Mouse (Mus musculus): ENCODE measurements around the gene Slit3. TPM values are rescaled to one million over a fixed set of nuclear protein-coding genes. Genes with fewer than 3 reads are reported as not detected.

Slit3 gene
- total RNA-seq, 2 experiments from 2014 or later: 28.7 to 31.3 TPM

DNA sequence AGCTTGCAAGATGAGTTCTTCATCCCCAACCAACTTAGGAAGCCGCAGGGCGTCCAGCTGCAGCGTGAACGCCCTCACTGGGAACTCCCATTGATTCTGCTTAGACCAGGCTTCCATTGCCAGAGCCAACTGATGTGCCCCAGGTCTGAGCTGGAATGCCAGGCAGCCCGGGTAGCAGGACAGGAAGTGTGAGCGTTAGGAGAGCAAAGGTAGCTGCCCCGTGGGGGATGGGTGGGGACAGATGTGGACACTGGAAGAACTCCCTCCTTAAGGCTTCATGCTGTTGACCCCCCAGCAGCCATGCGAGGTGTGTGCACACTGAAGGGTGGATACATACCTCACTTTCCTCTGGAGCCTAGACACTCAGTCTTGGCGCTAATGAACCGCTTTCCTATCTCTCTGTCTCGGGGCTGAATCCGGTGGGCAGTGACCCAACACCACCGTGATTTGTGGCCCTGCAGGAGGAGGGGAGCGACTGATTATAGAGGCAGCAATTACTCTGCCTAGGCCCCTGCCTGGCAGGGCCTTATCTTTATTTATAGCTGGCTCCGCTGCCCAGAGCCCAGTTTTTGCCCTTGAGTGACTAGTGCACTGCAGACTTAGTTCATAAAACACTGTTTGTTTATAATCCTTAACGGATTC lies 157.2 kb downstream of the Slit3 start:
- peak; percentile 54 for DNase-seq

GRCm38 (mm10) chr11:35280826-35281225 lies 159.8 kb downstream of the Slit3 start:
- DNase-seq: no peak

- no peak for DNase-seq
Observed at GRCm38 (mm10) chr11:35282001-35282632, 161.1 kb downstream of the Slit3 start.

- DNase-seq: peak; percentile 19
Observed at GRCm38 (mm10) chr11:35282825-35283571, 162.0 kb downstream of the Slit3 start.

GRCm38 (mm10) chr11:35283767-35284166 lies 162.7 kb downstream of the Slit3 start:
- peak; percentile 27 for DNase-seq

DNA sequence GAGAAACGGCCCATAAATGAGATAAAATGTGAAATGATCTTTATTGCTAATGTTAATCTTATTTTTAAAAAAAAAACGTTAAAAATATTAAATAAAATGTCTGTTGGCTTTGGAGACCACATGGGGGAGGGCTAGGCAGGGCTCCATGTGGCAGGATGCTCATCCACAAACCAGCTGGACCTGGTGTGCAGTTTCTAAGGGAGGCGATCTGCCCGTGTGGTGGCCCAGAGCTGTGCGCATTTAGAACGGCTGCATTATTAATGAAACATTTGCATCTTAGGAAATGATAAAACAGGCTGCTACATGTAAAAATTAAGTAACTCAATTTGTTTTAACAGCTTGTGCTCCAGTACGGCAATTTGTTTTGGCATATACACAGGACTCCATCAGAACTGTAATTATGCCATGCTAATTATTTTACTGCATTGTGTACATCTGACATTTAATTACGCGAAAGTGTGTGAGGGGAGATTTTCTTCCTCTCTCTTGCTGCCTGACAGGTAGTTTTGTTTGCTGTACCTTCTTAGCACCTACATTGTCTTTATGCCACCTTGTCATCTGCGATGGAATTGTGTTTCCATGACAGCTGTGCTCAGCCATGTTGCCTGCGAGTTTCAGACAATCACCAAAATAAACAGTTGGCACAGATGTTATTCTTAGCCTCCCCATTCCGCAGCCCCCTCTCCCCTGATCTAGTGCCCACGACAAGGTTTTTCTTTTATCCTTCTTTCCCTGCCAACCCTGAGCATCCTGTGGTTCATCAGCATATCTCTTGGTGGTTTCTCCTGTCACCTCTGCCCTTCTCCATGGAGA lies 165.8 kb downstream of the Slit3 start:
- DNase-seq: no peak

- no peak for DNase-seq
Observed at GRCm38 (mm10) chr11:35288056-35288455, 167.0 kb downstream of the Slit3 start.

- DNase-seq: no peak
Observed at GRCm38 (mm10) chr11:35288761-35289278, 167.8 kb downstream of the Slit3 start.

DNA sequence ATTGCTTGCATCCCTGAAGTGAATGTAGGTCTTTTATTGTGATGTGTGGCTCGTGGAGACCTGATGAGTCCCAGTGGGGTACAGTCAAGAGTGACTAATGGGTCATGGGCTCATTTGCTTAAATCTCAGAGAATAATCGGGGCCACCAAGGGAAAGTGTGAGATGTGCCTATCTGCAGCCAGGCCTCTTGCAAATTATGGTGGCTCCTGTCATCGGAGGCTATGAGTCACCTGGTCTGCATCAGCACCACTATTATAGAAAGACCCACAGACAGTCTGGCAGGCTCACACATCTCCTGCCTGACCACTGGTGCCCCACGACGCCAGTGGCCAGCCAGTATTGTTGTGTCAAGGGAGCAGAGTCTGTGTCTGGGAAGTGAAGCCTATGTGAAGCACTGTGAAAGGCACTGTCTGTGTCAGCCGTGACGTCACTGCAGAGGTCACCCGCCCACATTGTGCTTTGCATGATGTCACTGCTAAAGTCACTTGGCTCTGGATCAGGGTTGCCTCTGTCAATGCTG lies 171.3 kb downstream of the Slit3 start:
- no peak for DNase-seq

DNA sequence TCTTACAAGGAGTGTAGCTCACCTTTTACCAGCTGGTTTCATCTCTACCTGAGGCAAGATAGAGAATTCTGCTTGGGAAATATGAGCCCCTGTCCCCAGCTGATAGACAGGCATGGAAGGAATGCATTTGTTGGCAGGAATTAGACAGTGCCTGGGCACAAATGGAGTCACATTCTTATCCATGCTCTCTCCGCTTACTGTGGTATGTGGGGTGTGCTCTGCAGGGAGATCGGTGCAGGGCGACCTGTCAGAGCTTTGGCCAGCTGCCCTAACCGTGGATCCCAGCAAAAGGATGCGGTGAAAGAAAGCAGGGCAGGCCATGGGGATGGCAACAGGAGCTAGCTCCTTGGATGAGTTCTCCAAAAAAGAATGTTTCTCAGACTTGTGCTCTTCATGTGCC lies 172.2 kb downstream of the Slit3 start:
- DNase-seq: peak; percentile 79

- no peak for DNase-seq
Observed at GRCm38 (mm10) chr11:35294670-35295069, 173.6 kb downstream of the Slit3 start.

- no peak for DNase-seq
Observed at GRCm38 (mm10) chr11:35295162-35295799, 174.3 kb downstream of the Slit3 start.

DNA sequence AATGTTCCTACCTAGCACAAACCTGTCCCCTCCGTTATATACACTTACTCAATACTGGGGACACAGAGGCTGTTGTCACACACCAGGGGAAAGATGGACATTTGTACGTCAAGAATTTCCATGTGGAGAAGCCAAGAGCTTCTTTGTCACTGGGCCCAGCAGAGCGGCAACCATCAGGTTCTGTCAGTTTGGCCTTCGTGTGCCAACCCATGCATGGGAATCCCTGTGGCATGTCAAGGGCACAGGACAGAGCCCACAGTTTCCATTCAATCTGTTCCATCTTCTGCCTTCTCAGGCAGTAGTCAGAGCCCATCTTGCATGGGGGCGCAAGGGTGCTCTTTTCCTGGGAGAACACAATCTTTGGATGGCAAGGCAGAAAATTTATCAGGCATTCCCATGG lies 175.8 kb downstream of the Slit3 start:
- no peak for DNase-seq

DNA sequence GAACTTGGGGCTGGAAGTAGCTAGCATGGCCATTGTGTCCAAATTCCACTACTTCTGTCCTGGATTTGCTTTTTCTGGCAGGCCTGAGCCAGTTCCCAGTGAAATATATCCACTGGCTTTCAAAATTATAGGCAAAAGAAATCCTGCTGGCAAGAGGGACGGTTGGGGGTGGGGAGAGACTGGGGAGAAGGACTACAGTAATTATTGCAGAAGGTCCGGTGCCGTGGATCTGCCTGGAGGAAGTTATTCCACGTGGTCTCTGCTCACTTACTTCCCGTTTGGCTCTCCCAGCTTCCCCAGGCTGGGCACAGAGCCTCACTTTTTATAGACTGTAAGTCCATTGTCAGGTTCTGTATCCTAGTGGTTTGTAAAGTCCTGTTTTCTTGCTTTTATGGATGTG lies 176.3 kb downstream of the Slit3 start:
- peak; percentile 50 for DNase-seq

GRCm38 (mm10) chr11:35298526-35298925 lies 177.5 kb downstream of the Slit3 start:
- no peak for DNase-seq

DNA sequence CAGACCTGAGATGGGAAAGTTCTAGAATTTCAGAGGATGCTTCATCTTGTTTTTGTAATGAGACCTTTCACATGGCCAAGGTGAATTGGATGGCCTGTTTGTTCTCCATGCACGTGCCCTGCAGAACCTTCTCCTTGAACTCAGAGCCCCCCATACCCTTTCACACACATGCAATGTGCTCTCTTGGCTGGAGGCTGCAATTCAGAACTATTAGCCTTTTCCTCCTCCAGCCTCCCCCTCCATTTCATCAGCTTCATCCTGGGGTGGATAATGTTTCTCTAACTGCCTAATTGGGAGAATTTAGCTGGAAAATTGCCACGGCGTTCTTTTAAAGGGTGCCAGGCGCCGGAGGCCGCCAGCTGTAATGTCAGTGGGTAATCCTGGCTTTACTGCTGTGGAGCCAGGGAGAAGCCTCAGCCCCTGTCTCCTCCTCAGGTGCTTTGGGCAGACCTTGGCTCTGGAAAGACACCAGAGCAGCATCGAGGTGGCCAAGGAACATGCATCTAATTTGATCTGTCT lies 178.9 kb downstream of the Slit3 start:
- no peak for DNase-seq

DNA sequence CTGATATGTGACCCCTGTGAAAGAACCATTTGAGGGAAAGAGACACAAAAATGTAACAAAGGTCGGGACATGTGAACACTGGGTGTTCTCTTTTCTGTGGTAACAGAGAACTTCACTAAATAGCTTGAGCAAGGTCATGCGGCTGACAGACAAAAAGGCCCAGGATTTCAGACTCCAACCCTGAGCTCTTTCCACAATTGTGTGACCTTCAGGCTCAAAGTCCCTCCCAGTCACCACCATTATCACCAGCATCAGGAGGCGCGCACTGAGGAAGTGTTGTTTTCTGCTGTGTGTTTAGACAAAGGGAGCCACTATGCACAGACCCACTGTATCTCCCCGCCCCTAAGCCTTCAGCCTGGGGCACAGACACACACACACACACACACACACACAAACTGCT lies 181.2 kb downstream of the Slit3 start:
- no peak for DNase-seq

DNA sequence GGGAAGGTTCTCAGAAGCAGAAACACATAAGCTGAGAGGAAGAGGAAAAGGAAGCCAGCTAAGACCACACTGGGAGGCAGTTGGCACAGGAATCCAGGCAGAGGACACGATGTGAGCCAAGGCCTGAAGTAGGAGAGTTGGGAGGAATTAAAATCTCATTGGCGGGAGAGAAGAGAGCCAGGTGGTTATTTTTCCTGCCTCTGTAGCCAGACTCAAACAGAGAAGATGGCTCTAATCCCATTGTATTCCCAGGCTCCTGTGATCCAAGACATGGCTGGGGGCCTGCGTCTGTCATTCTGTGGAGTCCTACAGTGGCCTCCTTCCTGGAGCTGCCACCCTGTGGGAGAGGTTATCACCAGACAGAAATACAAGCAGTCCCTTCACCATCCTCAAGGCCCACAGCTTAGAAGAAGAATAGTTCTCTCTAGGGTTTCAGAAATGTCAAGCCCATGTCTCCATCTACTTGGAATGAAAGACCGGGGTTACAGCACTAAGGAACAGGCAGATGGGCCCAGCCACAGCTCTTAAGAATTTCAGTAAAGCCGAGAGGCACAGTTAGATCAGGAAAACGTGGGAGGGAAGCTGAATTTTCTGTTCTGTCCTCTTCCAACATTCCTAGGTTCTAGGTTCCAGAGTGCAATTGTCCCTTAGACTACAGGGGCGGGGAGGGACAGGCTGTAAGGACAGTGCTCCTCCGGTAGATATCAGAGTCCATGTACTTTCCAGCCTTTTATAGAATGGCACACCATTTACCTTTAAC lies 183.4 kb downstream of the Slit3 start:
- DNase-seq: no peak

- DNase-seq: no peak
Observed at GRCm38 (mm10) chr11:35305111-35305510, 184.1 kb downstream of the Slit3 start.

- no peak for DNase-seq
Observed at GRCm38 (mm10) chr11:35305910-35306309, 184.9 kb downstream of the Slit3 start.

DNA sequence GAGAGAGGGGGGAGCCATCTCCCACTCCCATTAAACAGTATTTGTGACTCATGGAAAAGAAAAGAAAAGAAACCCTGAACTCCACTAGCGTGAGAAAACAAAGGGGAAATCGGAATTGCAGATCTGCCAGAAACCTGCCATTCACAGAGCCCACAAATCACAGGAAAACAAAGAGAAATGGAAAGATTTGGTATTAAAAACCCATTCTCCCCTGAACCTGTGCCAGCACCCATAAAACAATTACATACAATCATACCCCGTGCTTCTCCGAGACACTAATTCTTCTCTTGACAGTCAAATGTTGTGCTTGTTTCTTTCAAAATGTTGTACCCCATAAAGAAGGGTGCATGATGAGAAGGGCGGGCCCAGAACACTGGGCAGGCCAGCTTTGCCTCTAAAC lies 185.9 kb downstream of the Slit3 start:
- no peak for DNase-seq
